Mouse (Mus musculus) testis, adult 2 months (tissue): ENCODE measurements around the gene Prkrip1. TPM values are rescaled to one million over a fixed set of nuclear protein-coding genes. Genes with fewer than 3 reads are reported as not detected.

Experiments
- H3K27ac ChIP-seq: fragments of 200-500 bp; 2 replicates; pipeline ENCODE4 v1.5.1; 2012; ENCODE audit warnings: low read depth, low read length; ENCODE audit not compliant: control insufficient read depth, insufficient read depth
- H3K27me3 ChIP-seq: fragments of 200-500 bp; 2 replicates; pipeline ENCODE4 v1.6.1; 2012; ENCODE audit warnings: mild to moderate bottlenecking, low read length, moderate library complexity; ENCODE audit not compliant: control insufficient read depth, insufficient read depth
- H3K36me3 ChIP-seq: fragments of 200-500 bp; 2 replicates; pipeline ENCODE4 v1.6.1; 2012; ENCODE audit warnings: mild to moderate bottlenecking, low read length; ENCODE audit not compliant: control insufficient read depth, insufficient read depth
- H3K4me1 ChIP-seq: fragments of 200-500 bp; 2 replicates; pipeline ENCODE4 v1.6.1; 2012; ENCODE audit warnings: low read length; ENCODE audit not compliant: control insufficient read depth, insufficient read depth
- H3K4me3 ChIP-seq: fragments of 200-500 bp; 2 replicates; pipeline ENCODE4 v1.5.1; 2012; ENCODE audit warnings: low read depth, mild to moderate bottlenecking, low read length, moderate library complexity, mixed read lengths; ENCODE audit not compliant: control insufficient read depth
- CTCF ChIP-seq: fragments of 200-500 bp; IDR thresholded peaks from 2 replicates; pipeline ENCODE4 v1.5.1; 2012; ENCODE audit warnings: low read depth, mild to moderate bottlenecking, inconsistent platforms, low read length, moderate library complexity; ENCODE audit not compliant: control insufficient read depth, insufficient read depth, insufficient replicate concordance
- POLR2A ChIP-seq: fragments of 200-500 bp; IDR thresholded peaks from 2 replicates; pipeline ENCODE4 v1.6.1; 2012; ENCODE audit warnings: low read depth, mild to moderate bottlenecking, inconsistent platforms, low read length, moderate library complexity; ENCODE audit not compliant: control insufficient read depth
- polyA plus RNA-seq: library from polyadenylated mRNA; depleted of rRNA; stranded (reverse); fragments of >200 nt; gene quantifications from 2 replicates; pipeline ENCODE4 v1.2.3, GENCODE M21; 2012

Prkrip1 gene
- polyA plus RNA-seq, 1 experiment = 27.9 TPM

DNA sequence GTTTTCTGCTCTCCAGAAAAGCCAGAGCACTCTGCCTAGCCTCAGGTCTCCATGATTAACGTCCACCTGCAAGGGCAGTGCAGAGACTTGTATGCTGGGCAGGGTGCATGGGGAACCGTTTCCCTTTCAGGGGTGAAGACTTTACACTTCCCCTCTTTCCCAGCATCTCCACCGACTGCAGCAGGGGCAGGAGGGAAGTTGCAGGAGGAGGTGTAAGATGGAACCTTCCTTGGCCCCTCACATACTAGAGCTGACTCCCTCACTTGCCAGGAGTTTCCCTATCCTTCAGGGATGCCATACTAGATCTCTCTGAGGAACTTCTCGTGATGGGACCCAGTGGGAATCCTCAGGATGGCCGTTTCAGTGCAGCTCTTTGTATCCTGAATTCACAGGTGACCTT, 11.8 kb upstream of the Prkrip1 start:
- Histone ChIP-seq H3K27me3 (no peaks in the 10 kb centered on the region), H3K36me3 (no peaks in the 10 kb centered on the region), H3K27ac (no peak overlapping the region), H3K4me1 (peaks cover 3% of the 10 kb centered on the region; the same call in 1 of the 2 replicates), H3K4me3 (no peak overlapping the region)
- no peak for TF ChIP-seq POLR2A
- no peak for TF ChIP-seq CTCF

DNA sequence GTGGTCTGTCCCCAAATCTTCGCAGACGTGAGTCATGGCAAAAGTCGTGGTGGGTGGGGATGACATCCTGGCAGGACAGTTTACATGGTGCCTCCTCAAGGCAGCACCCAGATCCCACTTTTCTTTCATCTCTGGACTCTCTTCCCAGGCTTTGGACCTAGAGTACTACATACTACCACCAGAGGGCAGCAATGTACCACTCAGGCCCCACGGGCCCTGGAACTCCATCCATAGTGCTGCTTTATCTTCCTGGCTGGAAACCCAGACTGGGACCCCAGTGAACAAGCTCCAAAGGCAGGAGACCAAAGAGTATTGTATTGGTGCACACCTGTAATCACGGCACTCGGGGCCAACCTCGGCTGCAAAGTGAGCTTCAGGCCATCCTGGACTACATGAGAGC, 3.1 kb upstream of the Prkrip1 start:
- no peaks in the 10 kb centered on the region for H3K36me3 ChIP-seq
- no peak overlapping the region for H3K4me3 ChIP-seq
- H3K27me3 ChIP-seq = no peaks in the 10 kb centered on the region
- H3K27ac ChIP-seq = no peak overlapping the region
- H3K4me1 ChIP-seq = peaks cover 7% of the 10 kb centered on the region
- TF ChIP-seq POLR2A = no peak
- peak; percentile 71 for TF ChIP-seq CTCF

DNA sequence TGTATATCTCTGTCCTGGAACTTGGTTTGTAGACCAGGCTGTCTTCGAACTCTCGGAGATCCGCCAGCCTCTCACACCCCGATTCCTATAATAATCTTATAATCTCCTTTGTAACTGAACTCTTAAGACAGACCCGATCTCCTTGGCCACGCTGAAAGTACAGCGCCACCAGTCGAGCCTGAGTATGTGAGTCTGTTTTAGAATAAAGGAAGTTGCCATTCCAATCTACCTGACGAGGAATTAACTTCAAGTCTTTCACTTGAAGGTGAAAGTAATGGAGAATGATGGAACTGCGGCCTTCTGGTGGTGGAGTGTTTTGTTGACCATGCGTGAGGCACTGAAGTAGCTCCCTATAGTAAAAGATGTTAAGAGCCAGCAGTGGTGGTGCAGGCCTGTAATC, 763 bp upstream of the Prkrip1 start:
- peaks cover 7% of the 10 kb centered on the region for H3K4me1 ChIP-seq
- H3K27me3 ChIP-seq = no peaks in the 10 kb centered on the region
- no peaks in the 10 kb centered on the region; the same call in 1 of the 2 replicates for H3K36me3 ChIP-seq
- H3K27ac ChIP-seq = peak overlapping the region; percentile 58; the same call in 1 of the 2 replicates
- TF ChIP-seq POLR2A = no peak
- no peak for TF ChIP-seq CTCF
- peak overlapping the region; percentile 76 for H3K4me3 ChIP-seq

DNA sequence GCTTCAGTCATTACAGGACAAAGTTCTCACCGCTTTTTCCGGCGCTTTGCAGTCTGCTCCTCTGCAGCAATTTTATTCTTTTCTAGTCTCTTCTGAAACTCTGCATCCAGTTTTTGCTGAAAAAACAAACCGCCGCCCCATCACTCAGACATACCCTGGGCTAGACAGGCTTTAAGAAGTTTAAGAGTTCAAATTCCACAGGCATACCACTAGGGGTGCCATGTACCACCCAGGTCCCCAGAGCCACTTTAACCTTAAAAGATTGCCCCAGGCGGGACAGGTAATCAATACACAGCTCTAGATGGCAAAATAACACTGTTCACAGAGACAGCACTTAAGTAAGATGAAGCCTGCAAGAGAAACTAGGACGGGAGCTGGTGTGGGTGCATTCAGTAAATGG, 6.9 kb downstream of the Prkrip1 start:
- Histone ChIP-seq H3K27me3 (no peaks in the 10 kb centered on the region), H3K4me3 (no peak overlapping the region), H3K27ac (no peak overlapping the region), H3K36me3 (peaks cover 1% of the 10 kb centered on the region), H3K4me1 (no peaks in the 10 kb centered on the region)
- TF ChIP-seq POLR2A = no peak
- no peak for TF ChIP-seq CTCF

DNA sequence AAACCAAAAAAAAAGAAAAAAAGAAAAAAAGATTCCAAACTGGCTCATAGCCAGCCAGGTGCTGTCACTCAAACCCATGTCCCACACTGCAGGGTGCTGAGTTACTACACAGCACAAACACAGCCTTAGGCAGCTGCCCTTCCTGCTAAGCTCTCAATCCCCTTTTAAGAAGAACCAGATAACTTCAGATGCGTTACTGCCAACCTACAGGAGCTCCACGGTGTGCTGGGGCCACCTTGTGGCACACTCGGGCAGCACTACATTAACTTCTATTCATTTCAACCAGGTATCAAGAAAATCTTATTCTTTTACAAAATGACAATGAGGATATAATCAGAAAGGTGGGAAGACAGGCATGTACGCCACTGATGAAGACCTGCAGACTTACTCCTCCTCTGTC, 12.0 kb downstream of the Prkrip1 start:
- no peaks in the 10 kb centered on the region for H3K4me1 ChIP-seq
- no peak overlapping the region for H3K27ac ChIP-seq
- no peaks in the 10 kb centered on the region for H3K27me3 ChIP-seq
- H3K36me3 ChIP-seq = no peaks in the 10 kb centered on the region; the same call in none of the 2 replicates
- H3K4me3 ChIP-seq = no peak overlapping the region
- TF ChIP-seq POLR2A = no peak
- TF ChIP-seq CTCF = peak; percentile 71; the same call in 1 of the 2 replicates

DNA sequence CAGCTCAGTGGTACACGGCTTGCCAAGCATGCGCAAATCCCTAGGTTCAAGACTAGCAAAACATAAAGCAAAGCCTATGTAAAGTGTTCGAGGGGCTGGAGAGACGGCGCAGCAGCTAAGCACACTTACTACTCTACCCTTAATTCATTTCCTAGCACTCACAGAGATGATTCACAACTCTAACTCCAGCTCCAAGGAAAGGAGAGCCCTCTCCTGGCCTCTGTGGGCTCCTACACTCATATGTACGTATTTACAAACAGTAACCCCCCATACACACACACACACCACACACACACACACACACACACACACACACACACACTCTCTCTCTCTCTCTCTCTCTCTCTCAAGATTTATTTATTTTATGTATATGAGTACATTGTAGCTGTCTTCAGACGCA, 15.0 kb downstream of the Prkrip1 start:
- Histone ChIP-seq H3K27ac (no peak overlapping the region), H3K27me3 (no peaks in the 10 kb centered on the region), H3K4me1 (no peaks in the 10 kb centered on the region), H3K4me3 (no peak overlapping the region), H3K36me3 (peaks cover 1% of the 10 kb centered on the region)
- TF ChIP-seq POLR2A = no peak
- no peak for TF ChIP-seq CTCF

DNA sequence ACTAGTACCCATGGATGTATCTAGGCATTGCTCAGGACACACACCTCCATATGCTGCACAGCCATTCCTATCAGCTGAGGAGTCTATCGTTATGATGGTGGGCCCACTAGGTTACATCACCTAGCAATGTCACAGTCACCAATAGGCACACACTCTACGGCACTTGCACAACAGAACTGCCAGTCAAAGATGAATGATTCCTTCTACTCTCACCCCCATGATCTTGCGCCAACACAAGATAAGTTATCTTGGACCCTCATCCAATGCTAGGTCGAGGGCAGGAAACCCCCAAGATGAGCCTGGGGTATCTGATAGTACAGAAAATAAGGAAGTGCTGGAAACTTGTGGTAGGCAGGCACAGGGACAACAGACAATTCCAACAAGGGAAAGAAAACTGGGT, 15.9 kb downstream of the Prkrip1 start:
- TF ChIP-seq CTCF = no peak
- TF ChIP-seq POLR2A = no peak
- no peaks in the 10 kb centered on the region for H3K4me1 ChIP-seq
- H3K36me3 ChIP-seq = peaks cover 1% of the 10 kb centered on the region
- H3K4me3 ChIP-seq = no peak overlapping the region
- no peaks in the 10 kb centered on the region for H3K27me3 ChIP-seq
- H3K27ac ChIP-seq = no peak overlapping the region

DNA sequence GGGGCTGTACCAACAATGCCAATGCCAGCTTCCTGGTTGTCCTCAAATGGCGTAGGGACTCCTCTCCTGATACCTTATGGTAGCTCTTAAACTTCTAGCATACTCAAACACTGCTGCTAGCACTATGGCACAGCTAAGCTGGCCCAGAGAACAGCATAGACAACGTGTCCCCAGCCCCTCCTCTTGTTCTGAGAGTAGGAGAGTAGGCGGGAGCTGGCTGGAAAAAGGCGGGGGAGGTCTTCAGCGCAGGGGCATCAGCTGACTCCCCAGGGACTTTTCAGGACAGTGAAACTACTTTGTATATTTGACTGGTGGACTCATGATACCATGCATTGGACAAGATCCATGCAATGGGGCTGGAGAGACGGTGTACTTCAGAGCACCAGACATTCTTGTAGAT, 16.7 kb downstream of the Prkrip1 start:
- H3K36me3 ChIP-seq = peaks cover 1% of the 10 kb centered on the region
- no peaks in the 10 kb centered on the region for H3K27me3 ChIP-seq
- no peak for TF ChIP-seq CTCF
- TF ChIP-seq POLR2A = no peak
- no peak overlapping the region for H3K4me3 ChIP-seq
- H3K4me1 ChIP-seq = no peaks in the 10 kb centered on the region
- no peak overlapping the region for H3K27ac ChIP-seq
